Comparison of ENCODE assay signal across 25 mouse cellular contexts in the genomic region with DNA sequence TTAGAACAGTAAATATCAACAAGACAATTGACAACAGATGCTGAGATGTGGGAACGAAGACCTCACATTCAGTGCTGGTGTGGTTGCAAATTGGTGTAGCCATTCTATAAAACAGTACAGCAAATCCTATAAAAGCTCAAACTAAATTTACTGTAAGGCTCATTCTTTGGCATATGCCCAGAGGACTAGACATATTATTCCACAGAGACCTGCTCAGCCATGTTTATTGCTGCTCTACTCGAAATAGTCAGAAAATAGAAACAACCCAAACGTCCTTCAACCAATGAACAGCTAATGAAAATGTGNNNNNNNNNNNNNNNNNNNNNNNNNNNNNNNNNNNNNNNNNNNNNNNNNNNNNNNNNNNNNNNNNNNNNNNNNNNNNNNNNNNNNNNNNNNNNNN.
"Had no signal": no experiment of that assay in that cellular context is flagged by ENCODE, and none has a peak within 500 bp of the region (broad histone marks: within the 10 kb centered on the region; RNA-seq: fewer than 3 reads in every experiment).

No protein-coding gene starts in this region.

- H3K27me3 ChIP-seq: heart, embryonic 12.5 days; hindbrain, embryonic 12.5 days; intestine, embryonic 15.5 days; liver, embryonic 13.5 days had no signal

- H3K27ac ChIP-seq: gastrocnemius, adult 2 months; heart, embryonic 10.5 days; hindbrain, embryonic 10.5 days; hindbrain, embryonic 12.5 days; hindbrain, embryonic 14.5 days; intestine, embryonic 15.5 days; layer of hippocampus, adult 2 months; left cerebral cortex, adult 2 months; liver, embryonic 13.5 days had no signal

- H3K4me2 ChIP-seq: heart, embryonic 12.5 days; hindbrain, embryonic 12.5 days; hindbrain, embryonic 14.5 days; intestine, embryonic 15.5 days; liver, embryonic 11.5 days; liver, embryonic 13.5 days had no signal

- ATAC-seq: hindbrain, embryonic 16.5 days; inflammation-experienced regulatory T-cells, adult 6 months; intestine, embryonic 15.5 days; intestine, postnatal 0 days had no signal

- H3K4me1 ChIP-seq: heart, embryonic 10.5 days; heart, embryonic 12.5 days; hindbrain, embryonic 10.5 days; hindbrain, embryonic 12.5 days; intestine, embryonic 15.5 days; liver, embryonic 13.5 days had no signal

- DNase-seq: gastrocnemius, adult 2 months; gastrocnemius, postnatal 10 days; gastrocnemius, postnatal 25 days; heart, adult 18-20 months; heart, postnatal 10 days; heart, postnatal 4 days; kidney, adult 18-20 months; kidney, adult 8-10 months; kidney, postnatal 10 days; kidney, postnatal 25 days; kidney, postnatal 4 days; liver; liver, embryonic 13.5 days had no signal

- H3K36me3 ChIP-seq: heart, embryonic 10.5 days; heart, embryonic 12.5 days; hindbrain, embryonic 10.5 days; hindbrain, embryonic 12.5 days; intestine, embryonic 15.5 days; liver, embryonic 13.5 days had no signal

- H3K9me3 ChIP-seq: heart, embryonic 10.5 days; heart, embryonic 12.5 days; hindbrain, embryonic 10.5 days; hindbrain, embryonic 12.5 days; intestine, embryonic 15.5 days; liver, embryonic 13.5 days had no signal

- H3K4me3 ChIP-seq: gastrocnemius, adult 2 months; heart, embryonic 10.5 days; heart, embryonic 12.5 days; hindbrain, embryonic 10.5 days; hindbrain, embryonic 12.5 days; intestine, embryonic 15.5 days; layer of hippocampus, adult 2 months; left cerebral cortex, adult 2 months; liver, embryonic 13.5 days had no signal

- H3K9ac ChIP-seq: heart, embryonic 12.5 days; hindbrain, embryonic 12.5 days; hindbrain, embryonic 14.5 days; intestine, embryonic 15.5 days; liver, embryonic 13.5 days had no signal
